Mouse (Mus musculus) ES-Bruce4 (cell line): ENCODE data around the gene B230307C23Rik.
A peak's percentile ranks its signal among the peaks of the same experiment; 100 is the strongest.

Experiments
- CTCF ChIP-seq: IDR thresholded peaks from one replicate; pipeline ENCODE4 v1.8.1; 2011; ENCODE audit warnings: low read depth, low read length
- POLR2A ChIP-seq: IDR thresholded peaks from one replicate; pipeline ENCODE4 v1.8.1; 2011; ENCODE audit warnings: low read length; ENCODE audit not compliant: insufficient read depth

DNA sequence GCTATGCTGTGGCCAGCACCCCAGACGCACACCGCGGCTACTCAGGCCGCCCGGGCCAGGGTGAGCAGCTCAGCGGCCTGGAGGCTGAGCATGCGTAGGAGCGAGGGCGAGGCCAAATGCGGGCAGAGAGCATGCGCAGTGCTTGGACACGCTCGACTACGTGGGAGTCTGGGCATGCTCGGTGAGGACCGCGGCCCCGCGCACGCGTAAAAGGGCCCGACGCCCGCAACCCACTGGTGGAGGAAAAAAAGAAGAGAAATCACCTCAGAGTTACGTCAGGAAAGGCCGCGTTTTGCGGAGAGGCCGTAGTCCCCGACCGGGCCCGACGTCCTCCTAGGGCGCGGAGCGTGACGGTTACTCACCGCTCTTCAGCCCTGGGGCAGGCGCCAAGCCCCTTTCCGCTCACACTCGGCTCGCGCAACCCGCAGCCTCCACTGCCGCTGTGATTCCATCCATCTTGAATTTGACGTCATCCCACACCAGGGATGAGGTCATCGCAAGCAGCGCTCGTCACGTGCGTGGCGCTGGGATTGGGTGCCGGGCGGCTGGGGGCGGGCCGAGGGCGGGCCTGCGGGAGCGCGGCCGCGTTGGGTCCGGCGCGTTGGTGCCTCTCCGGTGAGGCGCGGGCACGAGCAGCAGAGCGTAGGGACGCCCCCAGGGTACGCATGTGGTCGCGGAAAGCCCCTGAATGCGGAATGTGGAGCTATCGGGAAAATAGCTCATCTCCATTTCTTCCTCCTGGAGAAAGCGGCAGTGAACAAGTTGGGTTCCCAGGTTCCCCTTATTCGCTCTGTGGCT is 34.8 kb upstream of the B230307C23Rik start, which contains the start of the genes C2cd2 and Zbtb21:
- TF ChIP-seq CTCF, result no peak
- peak; percentile 88 for TF ChIP-seq POLR2A
